Mouse (Mus musculus) embryonic facial prominence, embryonic 14.5 days (tissue): Measurements from ENCODE around the gene Tceanc2. TPM values are rescaled to one million over a fixed set of nuclear protein-coding genes. Genes with fewer than 3 reads are reported as not detected.

Experiments used
- ATAC-seq: fragments of 200-750 bp; cut with Nextera tagmentation; 2 replicates; pipeline ENCODE4 v1.8.0; 2017; ENCODE audit warnings: low read depth, moderate number of reproducible peaks, moderate TSS enrichment
- DNase-seq: peaks from one replicate; pipeline ENCODE4 v3.0.0-alpha.2; 2015; ENCODE audit warnings: low spot score
- H3K27ac ChIP-seq: fragments of 300-500 bp; sonication (generic); replicated peaks from 2 replicates; pipeline ENCODE4 v1.5.1; 2014; ENCODE audit warnings: low read depth, mild to moderate bottlenecking, low read length, moderate library complexity
- H3K27me3 ChIP-seq: fragments of 300-500 bp; sonication (generic); replicated peaks from 2 replicates; pipeline ENCODE4 v1.6.1; 2014; ENCODE audit warnings: low read length; ENCODE audit not compliant: control insufficient read depth, insufficient read depth
- H3K36me3 ChIP-seq: fragments of 300-500 bp; sonication (generic); 2 replicates; pipeline ENCODE4 v1.6.1; 2014; ENCODE audit warnings: low read length, mixed read lengths; ENCODE audit not compliant: control insufficient read depth, insufficient read depth
- H3K4me1 ChIP-seq: fragments of 300-500 bp; sonication (generic); 2 replicates; pipeline ENCODE4 v1.6.1; 2014; ENCODE audit warnings: antibody characterized with exemption, low read length; ENCODE audit not compliant: control insufficient read depth, insufficient read depth
- H3K4me2 ChIP-seq: fragments of 300-500 bp; sonication (generic); 2 replicates; pipeline ENCODE4 v1.6.1; 2014; ENCODE audit warnings: low read depth, mild to moderate bottlenecking, low read length, moderate library complexity, mixed read lengths
- H3K4me3 ChIP-seq: fragments of 300-500 bp; sonication (generic); 2 replicates; pipeline ENCODE4 v1.5.1; 2014; ENCODE audit warnings: low read depth, mild to moderate bottlenecking, low read length
- H3K9ac ChIP-seq: fragments of 300-500 bp; sonication (generic); 2 replicates; pipeline ENCODE4 v1.6.1; 2014; ENCODE audit warnings: low read depth, mild to moderate bottlenecking, low read length, moderate library complexity, mixed read lengths
- H3K9me3 ChIP-seq: fragments of 300-500 bp; sonication (generic); 2 replicates; pipeline ENCODE4 v1.6.1; 2016; ENCODE audit warnings: low read length; ENCODE audit not compliant: control insufficient read depth
- WGBS: fragments of 180-500 bp; shearing (Covaris S2); extraction: QIAGEN DNeasy Blood & Tissue Kit; methylation state at CpG from one replicate; pipeline ENCODE4 v1.1.7; 2014; 5-methylcytosine and 5-hydroxymethylcytosine counted together
- polyA plus RNA-seq: library from polyadenylated mRNA; unstranded; fragments of >200 nt; fragmentation: Nextera tagmentation; extraction: Ambion mirVana; gene quantifications from 2 replicates; pipeline ENCODE4 v1.2.1, GENCODE M21; 2014

Tceanc2 gene
- polyA plus RNA-seq, 1 experiment from 2014 or later = 36.8 TPM

GRCm38 (mm10) chr4:107163756-107164587 lies 14.9 kb downstream of the Tceanc2 start:
- H3K4me1 ChIP-seq = no peaks in the 10 kb centered on the region
- no peaks in the 10 kb centered on the region for H3K27me3 ChIP-seq
- DNase-seq (peak; percentile 90), ATAC-seq (peak; percentile 86)
- no peaks in the 10 kb centered on the region for H3K9me3 ChIP-seq
- WGBS = 35% methylated on average over 9 of the region's 9 CpGs
- no peak overlapping the region for H3K4me2 ChIP-seq
- no peak overlapping the region for H3K9ac ChIP-seq
- H3K4me3 ChIP-seq = no peak overlapping the region
- H3K36me3 ChIP-seq = peaks cover 51% of the 10 kb centered on the region
- no peak overlapping the region for H3K27ac ChIP-seq

GRCm38 (mm10) chr4:107163341-107163740 lies 15.6 kb downstream of the Tceanc2 start:
- no peak for DNase-seq
- no peak for ATAC-seq
- Histone ChIP-seq H3K4me3 (no peak overlapping the region), H3K4me1 (no peaks in the 10 kb centered on the region), H3K27me3 (no peaks in the 10 kb centered on the region), H3K36me3 (peaks cover 55% of the 10 kb centered on the region), H3K4me2 (no peak overlapping the region), H3K9me3 (no peaks in the 10 kb centered on the region), H3K27ac (no peak overlapping the region), H3K9ac (no peak overlapping the region)
- WGBS = 86% methylated on average over 10 of the region's 10 CpGs

- H3K27me3 ChIP-seq = no peaks in the 10 kb centered on the region
- no peak overlapping the region for H3K4me2 ChIP-seq
- ATAC-seq = no peak
- H3K4me3 ChIP-seq = no peak overlapping the region
- H3K9me3 ChIP-seq = no peaks in the 10 kb centered on the region
- no peak overlapping the region for H3K9ac ChIP-seq
- DNase-seq = no peak
- H3K27ac ChIP-seq = no peak overlapping the region
- H3K4me1 ChIP-seq = no peaks in the 10 kb centered on the region
- H3K36me3 ChIP-seq = peaks cover 56% of the 10 kb centered on the region
- 91% methylated on average over 8 of the region's 8 CpGs for WGBS
Measured at GRCm38 (mm10) chr4:107160181-107160580, 18.7 kb downstream of the Tceanc2 start.

- Histone ChIP-seq H3K9ac (no peak overlapping the region), H3K4me2 (no peak overlapping the region), H3K36me3 (peaks cover 47% of the 10 kb centered on the region), H3K27me3 (no peaks in the 10 kb centered on the region), H3K4me3 (no peak overlapping the region), H3K27ac (no peak overlapping the region), H3K9me3 (no peaks in the 10 kb centered on the region), H3K4me1 (no peaks in the 10 kb centered on the region)
- 80% methylated on average over 11 of the region's 11 CpGs for WGBS
- DNase-seq = no peak
- ATAC-seq = no peak
Measured at GRCm38 (mm10) chr4:107159166-107159773, 19.6 kb downstream of the Tceanc2 start.

DNA sequence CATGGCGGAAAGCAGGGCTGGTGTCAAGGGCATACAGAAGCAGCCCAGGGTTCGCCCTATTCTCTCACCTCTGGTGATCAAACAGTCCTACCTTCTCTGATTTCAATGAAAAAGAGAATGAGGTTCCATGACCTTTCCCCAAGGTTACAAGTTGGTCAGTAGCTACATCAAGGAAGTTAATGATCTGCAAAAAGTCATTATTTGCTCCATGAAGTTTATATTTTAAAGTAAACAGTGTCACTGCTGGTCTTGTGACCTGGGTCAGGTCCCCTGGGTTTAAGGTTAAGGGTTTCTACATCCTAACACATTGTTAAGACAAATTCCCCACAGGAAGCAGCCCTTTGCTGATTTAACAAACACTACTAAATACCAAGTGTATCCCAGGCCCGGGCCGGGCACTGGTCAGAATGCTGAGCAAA lies 21.9 kb downstream of the Tceanc2 start:
- WGBS = 87% methylated on average over 4 of the region's 4 CpGs
- Histone ChIP-seq H3K27ac (no peak overlapping the region), H3K9ac (no peak overlapping the region), H3K27me3 (no peaks in the 10 kb centered on the region), H3K4me1 (no peaks in the 10 kb centered on the region), H3K4me3 (no peak overlapping the region), H3K4me2 (no peak overlapping the region), H3K9me3 (no peaks in the 10 kb centered on the region), H3K36me3 (peaks cover 46% of the 10 kb centered on the region)
- ATAC-seq (no peak), DNase-seq (no peak)

GRCm38 (mm10) chr4:107152571-107152970 lies 26.3 kb downstream of the Tceanc2 start:
- Histone ChIP-seq H3K36me3 (peaks cover 17% of the 10 kb centered on the region; the same call in 1 of the 2 replicates), H3K4me3 (no peak overlapping the region), H3K27me3 (no peaks in the 10 kb centered on the region), H3K9me3 (no peaks in the 10 kb centered on the region), H3K27ac (no peak overlapping the region), H3K9ac (no peak overlapping the region), H3K4me2 (no peak overlapping the region), H3K4me1 (no peaks in the 10 kb centered on the region)
- 83% methylated on average over 8 of the region's 8 CpGs for WGBS
- ATAC-seq = no peak
- DNase-seq = no peak

DNA sequence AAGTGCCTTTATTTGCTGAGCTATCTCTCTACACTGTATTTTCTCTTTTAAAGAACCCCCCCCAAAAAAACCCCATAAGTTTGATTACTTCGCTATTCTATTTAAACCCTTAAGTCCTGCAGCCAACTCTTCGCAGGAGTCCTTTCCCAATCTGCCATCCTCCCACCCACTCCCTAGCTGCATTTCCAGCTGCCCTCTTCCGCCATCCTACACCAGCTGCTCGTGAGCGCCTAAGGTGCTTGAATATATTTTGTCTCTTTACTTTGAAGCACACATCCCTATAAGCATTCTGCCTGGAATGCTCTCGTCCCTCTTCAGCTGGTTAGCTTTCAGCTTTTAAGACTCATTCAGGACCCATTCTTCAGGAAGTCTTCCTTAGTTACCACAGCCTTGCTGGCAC lies 27.9 kb downstream of the Tceanc2 start:
- 86% methylated on average over 6 of the region's 6 CpGs for WGBS
- Histone ChIP-seq H3K27ac (no peak overlapping the region), H3K9me3 (no peaks in the 10 kb centered on the region), H3K36me3 (peaks cover 20% of the 10 kb centered on the region), H3K9ac (no peak overlapping the region), H3K4me1 (no peaks in the 10 kb centered on the region), H3K4me3 (no peak overlapping the region), H3K4me2 (no peak overlapping the region), H3K27me3 (no peaks in the 10 kb centered on the region)
- DNase-seq (no peak), ATAC-seq (no peak)

GRCm38 (mm10) chr4:107143511-107143910 lies 35.4 kb downstream of the Tceanc2 start:
- no peak overlapping the region for H3K27ac ChIP-seq

More at GRCm38 (mm10) chr4:107143511-107143910, 35.4 kb downstream of the Tceanc2 start:
- Histone ChIP-seq H3K9ac (no peak overlapping the region), H3K36me3 (peaks cover 37% of the 10 kb centered on the region), H3K9me3 (no peaks in the 10 kb centered on the region), H3K27me3 (no peaks in the 10 kb centered on the region), H3K4me3 (no peak overlapping the region), H3K4me2 (no peak overlapping the region), H3K4me1 (0 out of 2 replicates have a peak, but pooled peaks cover 4% of the 10 kb centered on the region)
- WGBS = 86% methylated on average over 8 of the region's 8 CpGs
- DNase-seq = no peak
- ATAC-seq = no peak
